Mouse (Mus musculus): Measurements from ENCODE around the gene Bfar. TPM values are rescaled to one million over a fixed set of nuclear protein-coding genes. Genes with fewer than 3 reads are reported as not detected.
"Not testable (repeated sequence)": the region's sequence is repeated elsewhere in the genome, so short reads cannot be mapped to it uniquely, and the experiment has no call there.

Bfar gene
- total RNA-seq, 1 experiment from 2014 or later: 55.5 TPM

DNA sequence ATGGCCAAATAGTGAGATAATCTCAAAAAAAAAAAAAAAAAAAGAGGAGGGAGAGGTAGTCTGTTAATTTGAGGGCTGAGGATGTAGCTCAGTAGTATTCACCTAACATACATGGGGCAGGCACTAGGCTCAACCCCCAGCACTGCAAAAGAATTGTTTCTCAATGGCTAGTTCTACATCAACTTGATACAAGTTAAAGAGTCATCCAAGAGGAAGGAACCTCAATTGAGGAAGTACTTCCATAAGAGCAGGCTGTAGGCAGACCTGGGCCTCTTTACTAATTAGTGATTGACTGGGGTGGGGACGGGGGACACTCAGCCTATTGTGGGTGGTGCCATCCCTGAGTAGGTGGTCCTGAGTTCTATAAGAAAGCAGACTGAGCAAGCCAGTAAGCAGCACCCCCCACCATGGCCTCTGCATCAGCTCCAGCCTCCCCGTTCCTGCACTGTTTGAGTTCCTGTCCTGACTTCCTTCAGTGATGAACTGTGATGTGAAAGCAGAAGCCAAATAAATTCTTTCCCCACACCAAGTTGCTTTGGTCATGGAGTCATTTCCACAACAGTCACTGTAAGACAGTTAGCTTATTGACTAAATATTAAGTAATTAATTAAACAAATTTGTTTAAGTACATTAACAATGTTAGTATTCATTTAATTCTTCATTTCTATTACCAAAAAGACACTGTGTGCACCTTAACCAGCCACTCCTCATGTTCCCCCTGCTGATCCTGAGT is 45.3 kb downstream of the Bfar start:
- ATAC-seq (replicated peaks; ENCODE audit: low read depth, poor library complexity, severe bottlenecking): peak; percentile 65

DNA sequence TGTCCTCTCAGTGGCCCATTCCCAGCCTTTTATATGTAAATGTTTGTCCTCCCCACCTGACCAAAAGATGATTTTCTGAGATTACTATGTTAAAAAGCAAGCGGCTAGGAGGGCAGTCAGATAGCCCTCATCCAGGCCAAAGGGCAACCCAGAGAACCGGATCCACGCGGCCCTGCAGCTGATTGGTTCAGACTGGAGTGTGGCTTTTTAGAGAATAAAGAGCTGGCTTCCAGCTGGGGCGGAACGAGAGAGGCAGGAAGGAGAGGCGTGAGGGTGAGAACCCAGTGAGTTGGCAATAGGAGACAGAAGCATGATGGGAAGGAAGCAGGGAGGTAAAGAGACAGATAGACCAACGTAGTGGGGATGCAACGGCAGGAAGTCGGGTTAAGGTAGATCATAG is 51.3 kb downstream of the Bfar start:
- no peak for ATAC-seq (replicated peaks; ENCODE audit: low read depth, poor library complexity, severe bottlenecking)

DNA sequence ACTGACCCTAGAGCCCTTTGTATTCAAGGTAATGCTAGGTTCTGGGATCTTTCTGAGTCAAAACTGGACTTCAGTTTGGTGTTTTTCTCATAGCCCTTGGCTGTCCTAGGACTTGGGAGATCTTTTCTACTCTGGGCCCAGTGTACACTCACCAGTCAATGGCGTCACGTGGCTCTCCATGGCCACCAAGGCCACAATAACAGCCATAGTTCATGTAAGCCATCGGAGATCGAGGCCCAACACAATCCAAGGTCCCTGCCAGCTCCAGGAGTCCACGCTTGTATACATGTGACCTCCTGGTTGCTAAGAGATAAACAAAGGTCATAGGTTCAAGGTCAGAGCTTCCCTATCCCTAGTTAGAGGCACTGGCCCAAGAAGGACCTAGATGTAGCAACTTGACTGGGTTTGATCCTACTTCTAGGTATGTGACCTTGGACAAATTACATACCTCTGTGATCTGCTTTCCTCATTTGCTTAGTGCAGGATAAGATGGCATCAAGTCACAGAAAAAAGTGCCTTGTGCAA is 56.2 kb downstream of the Bfar start:
- no peak for ATAC-seq (replicated peaks; ENCODE audit: low read depth, poor library complexity, severe bottlenecking)

DNA sequence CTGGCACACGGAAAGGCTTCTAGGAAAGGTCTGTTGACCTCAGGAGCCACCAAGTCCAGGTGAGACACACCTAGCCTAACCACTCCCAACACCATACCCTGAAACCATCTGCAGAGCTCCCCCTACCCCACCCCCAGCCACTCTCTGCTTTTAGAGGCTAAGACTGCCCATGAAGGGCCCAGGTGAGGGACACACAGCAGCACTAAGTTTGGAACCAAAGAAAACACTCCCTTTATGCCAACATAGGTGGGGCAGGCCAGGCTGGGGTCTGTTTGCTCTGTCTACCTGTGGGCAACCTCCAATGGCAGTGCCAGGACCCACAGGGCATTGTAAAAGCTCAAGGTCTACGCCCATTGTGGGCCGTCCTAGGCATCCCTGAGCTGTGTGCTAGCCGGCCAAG is 57.8 kb downstream of the Bfar start:
- ATAC-seq (replicated peaks; ENCODE audit: low read depth, poor library complexity, severe bottlenecking): no peak

DNA sequence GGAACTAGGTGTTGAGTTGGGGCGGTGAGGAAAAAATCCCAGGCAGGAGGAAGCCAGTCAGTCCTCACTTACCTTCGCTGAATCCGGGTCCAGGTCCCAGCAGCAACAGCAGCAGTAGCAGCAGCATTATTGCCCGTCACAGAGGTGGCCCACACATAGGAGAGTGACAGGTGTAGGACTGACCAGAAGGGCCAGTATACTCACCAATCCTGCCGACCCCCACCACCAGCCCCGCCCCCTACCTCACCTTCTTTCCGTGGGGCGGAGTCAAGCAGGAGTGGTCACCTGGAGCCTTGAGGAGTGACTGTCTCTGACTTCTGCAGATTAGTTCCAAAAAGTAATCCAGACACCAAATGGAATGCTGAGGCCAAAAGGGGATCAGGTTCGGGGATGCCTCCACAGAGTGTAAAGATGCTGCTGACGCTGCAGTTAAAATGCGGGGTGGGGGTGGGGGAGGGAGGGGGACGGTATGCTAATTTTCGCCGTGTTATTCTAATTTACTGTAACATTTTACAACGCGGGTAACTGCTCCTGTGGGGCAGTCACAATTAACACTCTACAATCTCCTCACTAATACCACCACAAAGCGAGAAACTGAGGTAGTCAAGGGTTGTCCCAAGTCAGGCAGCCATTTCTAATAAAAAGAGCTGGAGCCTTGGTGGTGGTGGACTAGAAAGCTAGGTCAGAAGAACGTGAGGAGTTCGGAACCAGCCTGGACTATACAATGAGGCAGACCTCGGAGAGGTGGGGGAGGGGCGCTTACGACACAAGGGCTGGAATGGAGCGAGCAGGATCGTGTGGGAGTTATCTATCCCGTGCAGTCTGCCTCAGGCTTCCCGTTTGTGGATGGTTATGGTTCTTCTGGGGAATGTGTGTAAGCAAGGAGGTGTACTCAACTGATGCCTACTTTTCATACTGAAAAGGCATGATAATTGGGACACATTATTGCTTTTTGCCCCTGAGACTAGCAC is 58.9 kb downstream of the Bfar start, which contains the start of gene Pla2g10:
Pla2g10 (minus strand) TSS at position 699 of the 971 bp plus-strand sequence.
- ATAC-seq (replicated peaks; ENCODE audit: low read depth, poor library complexity, severe bottlenecking): peak; percentile 58

DNA sequence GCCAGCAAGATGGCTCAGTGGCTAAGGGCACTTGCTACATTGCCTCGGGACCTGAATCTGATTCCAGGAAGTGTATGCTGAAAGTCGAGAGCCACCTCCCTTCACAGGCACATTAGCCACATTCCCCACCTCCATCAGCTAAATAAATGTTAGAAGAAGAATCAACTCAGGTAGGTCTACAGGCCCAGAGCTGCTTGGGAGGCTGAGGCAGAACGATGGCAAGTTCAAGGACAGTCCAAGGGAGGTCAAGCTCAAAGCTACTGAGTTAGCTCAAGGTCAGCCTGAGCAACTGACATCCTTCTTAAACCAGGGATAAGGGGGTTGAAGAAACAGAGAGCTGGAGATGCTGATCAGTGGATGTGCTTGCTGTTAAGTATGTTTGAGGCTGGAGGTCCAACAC is 61.1 kb downstream of the Bfar start:
- no peak for ATAC-seq (replicated peaks; ENCODE audit: low read depth, poor library complexity, severe bottlenecking)

DNA sequence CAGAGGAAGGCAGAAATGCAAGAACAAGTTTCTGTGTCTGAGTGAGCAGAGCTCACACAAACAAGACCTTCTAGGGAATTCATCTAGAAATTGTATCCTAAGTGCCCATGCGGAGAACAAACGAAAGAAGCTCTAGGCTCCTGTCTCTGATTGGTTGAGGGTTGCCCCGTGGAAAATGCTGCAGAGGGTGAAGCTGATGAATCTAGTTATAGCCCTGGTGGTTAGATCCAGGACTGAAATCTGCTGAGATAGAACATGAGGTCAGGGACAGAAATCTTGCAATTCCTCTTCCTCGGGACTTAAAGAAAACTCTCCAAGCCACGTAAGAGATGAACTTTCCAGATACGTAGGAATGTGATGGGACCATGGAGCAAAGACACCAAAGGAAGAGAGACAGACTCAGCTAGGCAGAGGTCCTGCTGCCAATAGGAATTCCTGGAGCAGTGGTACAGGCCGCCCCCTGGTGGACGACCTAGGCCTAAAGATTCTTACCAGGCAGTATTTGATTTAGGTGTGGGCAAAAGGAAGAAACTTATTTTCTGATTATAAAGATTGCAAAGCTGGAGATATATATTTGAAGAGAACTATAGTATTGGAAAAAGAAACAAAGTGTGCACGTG is 62.0 kb downstream of the Bfar start:
- peak; percentile 70 for ATAC-seq (replicated peaks; ENCODE audit: low read depth, poor library complexity, severe bottlenecking)

DNA sequence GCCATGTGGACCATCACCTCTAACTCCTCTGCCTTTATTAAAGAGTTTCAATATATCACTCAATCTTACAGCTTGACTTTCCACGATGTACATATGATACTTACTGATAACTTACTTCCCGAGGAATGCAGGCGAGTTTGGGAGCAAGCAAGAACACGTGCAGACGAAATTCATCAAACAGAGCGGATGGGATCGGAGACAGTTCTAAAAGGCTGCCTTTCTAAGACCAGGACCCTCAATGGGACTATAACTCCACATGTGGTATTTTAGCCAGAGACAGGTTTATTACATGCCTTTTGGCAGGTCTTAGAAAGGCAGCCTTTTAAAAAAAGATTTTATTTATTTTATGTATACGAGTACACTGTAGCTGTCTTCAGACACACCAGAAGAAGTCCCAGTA is 64.3 kb downstream of the Bfar start:
- ATAC-seq (replicated peaks; ENCODE audit: low read depth, poor library complexity, severe bottlenecking): no peak

DNA sequence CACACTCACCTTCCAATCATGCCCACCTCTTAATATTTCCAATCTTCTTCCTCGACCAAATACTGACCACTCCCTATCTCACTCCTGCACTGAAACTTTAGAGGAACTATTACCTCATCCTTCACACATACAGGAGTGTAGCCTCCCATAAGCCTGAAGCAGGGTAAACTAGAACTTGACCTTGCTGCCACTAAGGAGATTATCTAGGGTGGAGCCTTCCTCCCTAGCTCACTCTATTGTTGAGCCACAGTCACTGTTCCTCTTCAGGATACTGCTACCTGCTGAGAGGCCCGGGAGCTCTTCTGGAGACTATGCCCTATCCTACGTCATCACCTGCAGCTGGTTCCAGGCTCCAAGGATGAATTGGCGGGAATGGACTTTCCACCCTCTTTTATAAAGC is 67.4 kb downstream of the Bfar start:
- not testable (repeated sequence) for ATAC-seq (replicated peaks; ENCODE audit: low read depth, poor library complexity, severe bottlenecking)

DNA sequence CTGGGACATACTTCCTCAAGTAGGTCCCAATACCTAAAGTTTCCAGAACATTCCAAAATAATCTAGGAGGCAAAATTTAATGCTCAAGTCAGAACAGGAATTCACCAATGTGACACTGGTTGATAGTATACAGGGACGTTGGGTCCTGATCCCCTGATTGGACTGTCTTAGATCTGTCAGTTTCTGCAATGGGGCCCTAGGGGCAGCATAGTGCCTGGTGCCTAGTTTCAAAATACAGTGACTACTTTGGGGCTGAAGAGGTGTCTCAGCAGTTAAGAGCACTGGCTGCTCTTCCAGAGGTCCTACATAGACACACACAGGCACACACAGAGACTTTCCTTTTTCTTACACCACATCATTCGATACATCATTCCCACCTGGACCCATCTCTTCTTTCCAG is 69.2 kb downstream of the Bfar start:
- ATAC-seq (replicated peaks; ENCODE audit: low read depth, poor library complexity, severe bottlenecking): 0 out of 2 replicates have a peak, but pooled peaks have one; percentile 29

DNA sequence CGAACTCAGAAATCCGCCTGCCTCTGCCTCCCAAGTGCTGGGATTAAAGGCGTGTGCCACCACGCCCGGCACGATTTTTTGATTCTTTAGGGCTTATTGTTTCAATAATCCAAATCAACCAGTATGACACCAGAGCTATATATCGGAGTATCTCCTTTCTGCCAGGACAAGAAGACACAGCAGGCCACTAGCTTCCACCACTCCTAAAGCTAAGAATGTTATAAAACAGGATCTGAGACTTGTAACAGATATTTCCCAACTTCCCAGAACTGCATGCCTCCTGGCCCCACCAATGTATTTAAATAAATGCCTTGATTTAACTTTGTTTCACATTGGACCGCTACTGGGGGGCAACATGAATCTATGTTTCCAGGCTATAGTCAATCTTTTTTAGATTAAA is 76.0 kb downstream of the Bfar start:
- no peak for ATAC-seq (replicated peaks; ENCODE audit: low read depth, poor library complexity, severe bottlenecking)

DNA sequence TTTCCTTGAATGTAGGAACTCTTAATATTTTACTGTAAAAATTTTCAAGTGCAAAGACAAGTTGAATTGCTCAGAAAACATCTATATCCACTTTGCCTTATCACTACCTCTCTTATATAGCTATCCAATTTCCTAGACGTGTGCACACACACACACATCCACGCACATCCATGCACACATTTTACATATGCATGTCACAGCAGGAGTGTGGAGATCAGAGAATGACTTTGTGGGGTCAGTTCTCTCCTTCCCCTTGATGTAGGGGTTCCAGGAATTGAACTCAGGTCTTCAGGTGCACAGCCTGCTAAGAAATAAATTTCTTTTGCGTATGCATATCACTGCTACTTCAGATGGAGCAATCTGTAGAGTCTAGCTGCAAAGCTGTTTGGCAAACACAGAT is 76.5 kb downstream of the Bfar start:
- no peak for ATAC-seq (replicated peaks; ENCODE audit: low read depth, poor library complexity, severe bottlenecking)

DNA sequence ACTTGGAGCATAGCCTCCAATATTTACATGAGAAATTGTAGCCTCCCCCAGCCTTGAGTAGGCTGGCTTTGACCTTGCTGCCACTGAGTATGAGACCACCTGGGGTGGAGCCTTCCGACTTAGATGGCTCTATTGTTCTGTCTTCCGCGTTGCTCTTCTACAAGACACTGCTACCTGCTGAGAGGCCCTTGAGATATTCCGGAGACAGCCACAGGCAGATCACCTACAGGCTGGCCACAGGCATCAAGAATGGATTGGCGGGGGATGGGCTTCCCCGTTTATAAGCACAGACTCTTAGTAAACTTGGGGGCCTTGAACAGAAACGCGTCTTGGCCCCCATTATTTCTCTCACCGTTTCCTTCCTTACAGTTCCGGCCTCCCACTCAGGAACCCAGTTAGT is 77.2 kb downstream of the Bfar start:
- ATAC-seq (replicated peaks; ENCODE audit: low read depth, poor library complexity, severe bottlenecking): not testable (repeated sequence)

DNA sequence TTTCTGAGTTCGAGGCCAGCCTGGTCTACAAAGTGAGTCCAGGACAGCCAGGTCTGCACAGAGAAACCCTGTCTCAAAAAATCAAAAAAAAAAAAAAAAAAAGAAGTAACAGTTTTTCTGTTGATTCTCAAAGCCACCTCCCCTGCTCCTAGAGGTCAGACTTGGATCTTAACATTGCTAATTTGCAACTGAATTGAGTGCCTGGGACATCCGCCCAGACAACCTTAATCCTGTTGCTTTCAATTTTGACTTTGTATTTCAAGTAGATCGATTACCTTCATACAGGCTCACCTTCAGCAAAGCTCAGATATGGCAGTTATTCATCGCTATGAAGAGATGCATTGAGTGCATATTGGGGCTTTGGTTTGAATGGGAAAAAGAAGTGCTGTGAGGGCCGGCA is 77.6 kb downstream of the Bfar start:
- ATAC-seq (replicated peaks; ENCODE audit: low read depth, poor library complexity, severe bottlenecking): no peak

DNA sequence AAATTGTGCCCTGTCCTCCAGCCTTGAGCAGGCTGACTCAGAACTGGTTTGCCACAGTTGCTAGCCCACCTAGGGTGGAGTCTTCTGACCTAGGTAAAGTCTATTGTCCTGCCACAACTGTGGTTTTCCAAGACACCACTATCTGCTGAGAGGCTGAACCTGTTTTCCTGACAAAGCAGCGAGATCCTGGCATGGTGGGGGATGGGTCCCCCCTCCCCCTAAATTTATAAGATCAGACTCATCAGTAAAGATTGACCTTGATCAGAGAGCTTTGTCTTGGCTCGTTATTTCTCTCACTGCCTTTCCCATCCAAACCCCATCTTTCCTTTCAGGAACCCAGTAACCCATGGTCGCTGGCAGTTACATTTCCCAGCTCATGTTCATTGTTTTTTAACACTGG is 78.3 kb downstream of the Bfar start:
- no peak for ATAC-seq (replicated peaks; ENCODE audit: low read depth, poor library complexity, severe bottlenecking)

DNA sequence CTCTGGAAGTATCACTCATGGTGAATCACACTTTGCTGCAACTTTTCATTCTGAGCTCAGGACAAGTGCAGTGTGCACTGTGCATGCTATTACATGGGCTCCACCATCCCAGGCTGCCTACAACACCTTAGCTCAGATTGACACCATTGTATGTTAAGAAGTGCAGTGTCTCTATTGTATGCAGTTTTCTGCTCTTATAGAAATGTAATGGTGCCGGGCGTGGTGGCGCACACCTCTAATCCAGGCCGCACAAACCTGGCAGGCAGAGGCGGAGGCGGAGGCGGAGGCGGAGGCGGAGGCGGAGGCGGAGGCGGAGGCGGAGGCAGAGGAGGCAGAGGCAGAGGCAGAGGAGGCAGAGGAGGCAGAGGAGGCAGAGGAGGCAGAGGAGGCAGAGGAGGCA is 79.0 kb downstream of the Bfar start:
- no peak for ATAC-seq (replicated peaks; ENCODE audit: low read depth, poor library complexity, severe bottlenecking)

Other genes with a start within 250 kb of the Bfar start
- 57.2 and 72.2 TPM in 2 replicates for gene Parn, start 3.7 kb upstream of the Bfar start, total RNA-seq (2017)
- gene 3110001I22Rik, start 71 bp downstream of the Bfar start, total RNA-seq (2017): 12.2 and 18.5 TPM in 2 replicates
- not detected in 2 replicates for gene Pla2g10, start 59.1 kb downstream of the Bfar start, total RNA-seq (2017)
- 52.6 and 58.4 TPM in 2 replicates for gene Rrn3, start 108.8 kb downstream of the Bfar start, total RNA-seq (2017)
- 53.0 and 76.2 TPM in 2 replicates for gene Ntan1, start 147.0 kb downstream of the Bfar start, total RNA-seq (2017)
- gene Pdxdc1, start 231.3 kb downstream of the Bfar start, total RNA-seq (2017): 74.9 and 85.5 TPM in 2 replicates
- gene Mpv17l, start 231.3 kb downstream of the Bfar start, total RNA-seq (2017): 0.78 and 0.87 TPM in 2 replicates